28 mouse cellular contexts compared by ENCODE assay signal in the genomic region with DNA sequence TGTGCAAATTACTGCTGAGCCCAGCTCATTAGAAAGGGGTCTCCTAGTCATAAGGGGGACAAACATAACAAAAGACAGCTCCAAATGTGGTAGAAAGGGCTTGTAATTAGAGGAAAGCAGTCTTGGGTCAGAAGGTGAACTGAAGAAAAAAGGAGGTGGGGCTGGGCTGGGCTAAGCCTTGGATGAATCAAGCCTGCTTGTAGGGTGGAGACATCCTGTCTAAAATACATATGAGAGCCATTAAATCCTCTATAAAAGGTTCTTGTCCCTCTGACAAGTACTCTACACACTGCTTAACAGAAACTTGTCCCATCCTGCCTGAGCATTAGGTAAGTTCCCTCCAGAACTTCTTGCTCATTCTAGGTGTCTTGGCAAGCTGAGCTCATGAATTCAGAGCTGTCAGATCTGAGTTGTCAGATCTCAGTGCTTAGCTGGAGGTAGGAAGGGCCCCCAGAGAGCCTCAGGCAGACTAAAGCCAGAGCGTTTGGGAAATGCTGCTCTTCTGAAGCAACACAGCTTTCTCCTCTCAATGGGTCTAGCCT. TPM values are rescaled to one million over a fixed set of nuclear protein-coding genes. Genes with fewer than 3 reads are reported as not detected.
DNase-seq lines count a peak whose midpoint lies in the region; ATAC-seq and TF ChIP-seq lines count a peak whose summit lies in the region.
"Had no signal": no experiment of that assay in that cellular context is flagged by ENCODE, and none has a peak within 500 bp of the region (broad histone marks: within the 10 kb centered on the region; RNA-seq: fewer than 3 reads in every experiment).

A gene (plus strand): TSS at position 278 of the 542 bp plus-strand sequence.

- peak; percentile 67 for TF ChIP-seq EP300 in stomach, postnatal 0 days (optimal IDR thresholded peaks at IDR 0.05)

- no peaks in the 10 kb centered on the region for H3K27me3 ChIP-seq in limb, embryonic 15.5 days
- no peaks in the 10 kb centered on the region for H3K27me3 ChIP-seq in limb, embryonic 10.5 days (ENCODE audit: low read depth, poor library complexity, severe bottlenecking)
- H3K27me3 ChIP-seq in embryonic facial prominence, embryonic 11.5 days (ENCODE audit: control insufficient read depth, insufficient read depth, low read length) = no peaks in the 10 kb centered on the region
- H3K27me3 ChIP-seq in stomach, postnatal 0 days (ENCODE audit: control insufficient read depth, insufficient read depth, low read length) = no peaks in the 10 kb centered on the region
- H3K27me3 ChIP-seq: forebrain, embryonic 15.5 days; heart, embryonic 13.5 days; hindbrain, embryonic 15.5 days had no signal

- H3K36me3 ChIP-seq in limb, embryonic 15.5 days = no peaks in the 10 kb centered on the region
- no peaks in the 10 kb centered on the region for H3K36me3 ChIP-seq in limb, embryonic 10.5 days
- H3K36me3 ChIP-seq in embryonic facial prominence, embryonic 11.5 days (replicated peaks; ENCODE audit: control insufficient read depth, insufficient read depth, low read depth, low read length) = no peaks in the 10 kb centered on the region
- no peaks in the 10 kb centered on the region for H3K36me3 ChIP-seq in stomach, postnatal 0 days (ENCODE audit: control insufficient read depth, insufficient read depth, low read length)
- H3K36me3 ChIP-seq: forebrain, embryonic 15.5 days; heart, embryonic 13.5 days; hindbrain, embryonic 15.5 days had no signal

- no peak for TF ChIP-seq CTCF in stomach, postnatal 0 days (IDR thresholded peaks at IDR 0.05; ENCODE audit: low read depth)
- TF ChIP-seq CTCF in left cerebral cortex, adult 2 months (IDR thresholded peaks at IDR 0.05) = no peak

- intact Hi-C loops in left cerebral cortex, adult 2 months (cut with DNase I) = no loop called here

- 13% methylated on average over 1 of the region's 1 CpGs for WGBS in limb, embryonic 15.5 days
- WGBS in limb, embryonic 10.5 days = 54% methylated on average over 1 of the region's 1 CpGs
- 39% methylated on average over 1 of the region's 1 CpGs for WGBS in embryonic facial prominence, embryonic 11.5 days
- WGBS in stomach, postnatal 0 days = 38% methylated on average over 1 of the region's 1 CpGs

- 0 out of 2 replicates have a peak within 1 kb of the TSS, but pooled peaks have one; percentile 27 for H3K27ac ChIP-seq in limb, embryonic 15.5 days
- H3K27ac ChIP-seq in limb, embryonic 10.5 days = no peak within 1 kb of the TSS
- no peak within 1 kb of the TSS for H3K27ac ChIP-seq in embryonic facial prominence, embryonic 11.5 days (replicated peaks; ENCODE audit: low read depth, low read length)
- peak within 1 kb of the TSS; percentile 63 for H3K27ac ChIP-seq in stomach, postnatal 0 days (replicated peaks)
- no peak within 1 kb of the TSS for H3K27ac ChIP-seq in left cerebral cortex, adult 2 months
- H3K27ac ChIP-seq: forebrain, embryonic 15.5 days; heart, embryonic 13.5 days; hindbrain, embryonic 15.5 days had no signal

- H3K4me1 ChIP-seq in limb, embryonic 15.5 days = no peaks in the 10 kb centered on the region
- no peaks in the 10 kb centered on the region for H3K4me1 ChIP-seq in limb, embryonic 10.5 days
- H3K4me1 ChIP-seq in embryonic facial prominence, embryonic 11.5 days (ENCODE audit: control insufficient read depth, insufficient read depth, low read length) = no peaks in the 10 kb centered on the region
- H3K4me1 ChIP-seq in stomach, postnatal 0 days (replicated peaks; ENCODE audit: control insufficient read depth, insufficient read depth) = no peaks in the 10 kb centered on the region
- H3K4me1 ChIP-seq: forebrain, embryonic 15.5 days; heart, embryonic 13.5 days; hindbrain, embryonic 15.5 days had no signal

- no peak within 1 kb of the TSS for H3K4me3 ChIP-seq in limb, embryonic 15.5 days
- no peak within 1 kb of the TSS for H3K4me3 ChIP-seq in limb, embryonic 10.5 days
- no peak within 1 kb of the TSS for H3K4me3 ChIP-seq in embryonic facial prominence, embryonic 11.5 days (ENCODE audit: low read depth, low read length)
- no peak within 1 kb of the TSS for H3K4me3 ChIP-seq in stomach, postnatal 0 days (ENCODE audit: low read depth, low read length)
- H3K4me3 ChIP-seq in left cerebral cortex, adult 2 months = no peak within 1 kb of the TSS
- H3K4me3 ChIP-seq: forebrain, embryonic 15.5 days; heart, embryonic 13.5 days; hindbrain, embryonic 15.5 days had no signal

- peak; percentile 44; the same call in 1 of the 2 replicates for ATAC-seq in limb, embryonic 15.5 days (ENCODE audit: insufficient number of reproducible peaks, low FRiP score, low TSS enrichment, low read depth)
- ATAC-seq in embryonic facial prominence, embryonic 11.5 days (replicated peaks; ENCODE audit: insufficient number of reproducible peaks, low FRiP score, low TSS enrichment, low read depth) = no peak
- peak; percentile 73; the same call in 1 of the 2 replicates for ATAC-seq in stomach, postnatal 0 days (ENCODE audit: low FRiP score, low TSS enrichment)
- ATAC-seq: forebrain, embryonic 15.5 days; intestine, embryonic 16.5 days had no signal

- H3K9ac ChIP-seq in limb, embryonic 15.5 days = no peak within 1 kb of the TSS
- no peak within 1 kb of the TSS for H3K9ac ChIP-seq in embryonic facial prominence, embryonic 11.5 days (replicated peaks; ENCODE audit: low read length)
- no peak within 1 kb of the TSS for H3K9ac ChIP-seq in stomach, postnatal 0 days (ENCODE audit: low read length)
- H3K9ac ChIP-seq: forebrain, embryonic 15.5 days; heart, embryonic 13.5 days; hindbrain, embryonic 15.5 days had no signal

- no peaks in the 10 kb centered on the region for H3K9me3 ChIP-seq in limb, embryonic 15.5 days
- H3K9me3 ChIP-seq in limb, embryonic 10.5 days (replicated peaks) = no peaks in the 10 kb centered on the region
- no peaks in the 10 kb centered on the region for H3K9me3 ChIP-seq in embryonic facial prominence, embryonic 11.5 days (replicated peaks; ENCODE audit: control insufficient read depth, low read length)
- no peaks in the 10 kb centered on the region for H3K9me3 ChIP-seq in stomach, postnatal 0 days (ENCODE audit: control insufficient read depth, low read length)
- H3K9me3 ChIP-seq: forebrain, embryonic 15.5 days; heart, embryonic 13.5 days; hindbrain, embryonic 15.5 days had no signal

- DNase-seq in limb, embryonic 10.5 days (ENCODE audit: low spot score) = no peak
- DNase-seq in embryonic facial prominence, embryonic 11.5 days (ENCODE audit: low spot score) = peak; percentile 0
- peak; percentile 72 for DNase-seq in fat pad, adult 2 months (ENCODE audit: extremely low read depth, low read depth, low spot score)
- DNase-seq in stomach, postnatal 0 days (ENCODE audit: low spot score) = no peak
- no peak for DNase-seq in left cerebral cortex, adult 2 months (ENCODE audit: extremely low spot score in 1 of 2, low spot score in 2 of 2)
- no peak for DNase-seq in urinary bladder, adult 18-20 months (ENCODE audit: low spot score in 2 of 2)
- DNase-seq in spleen, postnatal 10 days (ENCODE audit: low spot score in 2 of 2) = no peak
- DNase-seq: adrenal gland, adult 8-10 months; cerebellum, adult 11 months; cerebellum, adult 8-10 months; cerebellum, postnatal 14 days; gastrocnemius, postnatal 10 days; heart, postnatal 36 days had no signal

- no peak within 1 kb of the TSS for H3K4me2 ChIP-seq in limb, embryonic 15.5 days
- no peak within 1 kb of the TSS for H3K4me2 ChIP-seq in embryonic facial prominence, embryonic 11.5 days (ENCODE audit: low read depth, low read length)
- H3K4me2 ChIP-seq in stomach, postnatal 0 days (replicated peaks; ENCODE audit: low read depth) = no peak within 1 kb of the TSS
- H3K4me2 ChIP-seq: forebrain, embryonic 15.5 days; heart, embryonic 13.5 days; hindbrain, embryonic 15.5 days had no signal

RNA-seq across cellular contexts. Expression of the gene that starts here (rescaled TPM):
- 2.9 and 3.1 TPM in 2 replicates for polyA plus RNA-seq in limb, embryonic 15.5 days (2015; fragmentation: Nextera tagmentation; extraction: Ambion mirVana)
- not detected in 2 replicates for polyA plus RNA-seq in limb, embryonic 10.5 days (2016; fragmentation: Nextera tagmentation; extraction: Ambion mirVana)
- not detected in 2 replicates for polyA plus RNA-seq in embryonic facial prominence, embryonic 11.5 days (2014; fragmentation: Nextera tagmentation; extraction: Ambion mirVana)
- 3.3 and 3.7 TPM in 2 replicates for polyA plus RNA-seq in stomach, postnatal 0 days (2015; fragmentation: Nextera tagmentation; extraction: Ambion mirVana)
- not detected for total RNA-seq in left cerebral cortex, adult 2 months (2021)
- total RNA-seq: adrenal gland, adult 8-10 months; adrenal gland, postnatal 4 days; common myeloid progenitor, adult 5-6 weeks; gastrocnemius, postnatal 10 days; granulocyte monocyte progenitor cell, adult 5-6 weeks; heart, adult 8-10 months; heart, postnatal 36 days; MEL had no signal
- polyA plus RNA-seq: brain, embryonic 14.5 days; C2C12; forebrain, embryonic 11.5 days; forebrain, embryonic 15.5 days; heart, embryonic 13.5 days; heart, postnatal 0 days; hindbrain, embryonic 11.5 days; hindbrain, embryonic 15.5 days; intestine, embryonic 16.5 days had no signal

Comparison
In these comparisons a context has a peak if more than half of its experiments do, and no peak if none do; other contexts are left out.
1. H3K27ac ChIP-seq: peak in limb, embryonic 15.5 days (single experiment) and stomach, postnatal 0 days (single experiment); none in limb, embryonic 10.5 days (single experiment), embryonic facial prominence, embryonic 11.5 days (single experiment) and left cerebral cortex, adult 2 months (single experiment).
2. Peak in DNase-seq in embryonic facial prominence, embryonic 11.5 days; RNA of the gene not detected or under 1 TPM.